Mouse (Mus musculus) brain, embryonic 14.5 days (tissue): Measurements from ENCODE around the gene Cyp51.

Experiments used
- CTCF ChIP-seq: fragments of 200-500 bp; IDR thresholded peaks from 2 replicates; pipeline ENCODE4 v1.5.1; 2012; ENCODE audit warnings: inconsistent platforms, mild to moderate bottlenecking, moderate library complexity, borderline replicate concordance; ENCODE audit not compliant: insufficient read depth, insufficient read length; ENCODE audit errors: extremely low read depth
- POLR2A ChIP-seq: fragments of 200-500 bp; IDR thresholded peaks from 2 replicates; pipeline ENCODE4 v1.6.1; 2012; ENCODE audit warnings: mild to moderate bottlenecking, inconsistent platforms, borderline replicate concordance; ENCODE audit not compliant: poor library complexity, insufficient read depth, insufficient read length, severe bottlenecking; ENCODE audit errors: extremely low read depth

GRCm38 (mm10) chr5:4079086-4079485 lies 25.5 kb downstream of the Cyp51 start:
- TF ChIP-seq POLR2A (no peak), CTCF (no peak)
